Mouse (Mus musculus) myocyte (in vitro differentiated cells): Measurements from ENCODE around the gene Scrn3.

Experiments used
- MYOD1 ChIP-seq, 3 experiments: IDR thresholded peaks; one replicate each; pipeline ENCODE4 v1.6.1; 2011; ENCODE audit warnings: control low read depth in 2 of 3, low read depth in 2 of 3, mild to moderate bottlenecking in 2 of 3, moderate library complexity in 1 of 3; ENCODE audit not compliant: insufficient read length in 2 of 3, control insufficient read depth in 1 of 3
- POLR2A ChIP-seq: IDR thresholded peaks from one replicate; pipeline ENCODE4 v1.6.1; 2011; ENCODE audit warnings: low read depth, mild to moderate bottlenecking, control low read depth, moderate library complexity; ENCODE audit not compliant: insufficient read length
- TCF3 ChIP-seq: IDR thresholded peaks from one replicate; pipeline ENCODE4 v1.6.1; 2011; ENCODE audit warnings: low read depth, control low read depth; ENCODE audit not compliant: insufficient read length
- USF1 ChIP-seq: IDR thresholded peaks from one replicate; pipeline ENCODE4 v1.6.1; 2011; ENCODE audit warnings: low read depth, mild to moderate bottlenecking, control low read depth, moderate library complexity

DNA sequence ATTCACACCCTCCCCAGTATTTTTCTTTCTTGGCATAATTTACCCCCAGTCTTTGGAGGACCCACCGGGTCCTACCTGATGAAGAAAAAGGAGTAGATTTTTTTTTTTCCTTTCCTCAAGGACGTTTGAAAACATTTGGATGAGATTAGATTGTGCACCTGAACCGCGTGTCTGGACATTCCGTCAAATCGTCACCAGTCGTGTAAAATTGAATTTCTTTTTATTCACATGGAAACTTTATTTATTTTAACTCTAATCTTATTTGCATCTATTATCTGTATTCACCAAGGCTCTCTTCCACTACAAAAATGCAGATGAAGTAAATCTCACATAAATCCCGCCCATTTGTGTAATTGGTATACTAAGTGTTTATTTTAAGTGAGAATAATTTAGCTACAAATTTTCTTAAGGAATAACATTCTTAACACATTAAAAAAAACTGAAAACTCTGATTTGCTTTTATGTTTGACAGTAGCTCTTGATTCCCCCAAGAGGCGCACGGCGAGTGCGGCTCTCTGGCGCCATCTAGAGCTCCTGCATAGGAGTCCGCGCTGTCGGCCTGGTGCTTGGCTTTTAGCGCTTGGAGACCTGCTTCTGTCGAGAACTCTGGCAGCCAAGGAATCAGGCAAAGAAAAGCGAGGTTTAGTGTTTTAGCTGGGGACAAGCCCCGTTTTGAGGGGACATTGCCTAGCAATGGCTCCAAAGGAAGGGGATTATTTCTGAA lies 34.1 kb upstream of the Scrn3 start:
- TF ChIP-seq USF1 (no peak), MYOD1 (IDR thresholded peaks at IDR 0.05; ENCODE audit: control insufficient read depth in 1 of 3, insufficient read length in 2 of 3, low read depth in 2 of 3) (no peak), POLR2A (no peak), TCF3 (no peak)
